Mouse (Mus musculus): ENCODE results near the gene Pptc7. TPM values are rescaled to one million over a fixed set of nuclear protein-coding genes. Genes with fewer than 3 reads are reported as not detected.
A peak's percentile ranks its signal among the peaks of the same experiment; 100 is the strongest.

Pptc7 gene
- total RNA-seq, 2 experiments from 2014 or later: 103 to 115 TPM

DNA sequence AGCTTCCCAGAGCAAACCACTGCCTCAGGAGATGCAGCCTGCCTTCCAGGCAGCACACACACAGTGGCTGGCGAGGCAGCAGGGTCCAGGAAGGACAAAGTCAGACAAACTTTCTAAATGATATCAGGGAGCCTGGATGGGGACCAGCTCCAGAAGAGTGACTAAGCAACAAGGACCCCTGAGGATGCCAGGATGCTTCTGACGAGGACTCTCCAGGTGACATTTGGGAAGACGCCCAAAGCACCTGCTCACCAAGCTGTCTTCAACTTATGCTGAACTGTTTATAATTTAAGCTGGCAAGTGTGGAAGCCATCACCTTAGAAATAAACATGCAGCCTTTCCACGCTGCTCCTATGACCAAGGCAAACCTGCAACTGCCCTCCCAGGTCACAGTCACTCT is 34.9 kb upstream of the Pptc7 start:
- no peak for TF ChIP-seq CTCF (IDR thresholded peaks at IDR 0.05)
- no peak overlapping the region for H3K27ac ChIP-seq
- no peak for DNase-seq
- no peak overlapping the region for H3K4me3 ChIP-seq
- intact Hi-C loops (cut with DNase I): no loop called here

GRCm38 (mm10) chr5:122251895-122252606 is 32.1 kb upstream of the Pptc7 start:
- intact Hi-C loops (cut with DNase I): no loop called here
- no peak; the same call in 1 of the 2 replicates for TF ChIP-seq CTCF (IDR thresholded peaks at IDR 0.05)
- no peak overlapping the region for H3K4me3 ChIP-seq
- DNase-seq: no peak
- H3K27ac ChIP-seq: no peak overlapping the region

DNA sequence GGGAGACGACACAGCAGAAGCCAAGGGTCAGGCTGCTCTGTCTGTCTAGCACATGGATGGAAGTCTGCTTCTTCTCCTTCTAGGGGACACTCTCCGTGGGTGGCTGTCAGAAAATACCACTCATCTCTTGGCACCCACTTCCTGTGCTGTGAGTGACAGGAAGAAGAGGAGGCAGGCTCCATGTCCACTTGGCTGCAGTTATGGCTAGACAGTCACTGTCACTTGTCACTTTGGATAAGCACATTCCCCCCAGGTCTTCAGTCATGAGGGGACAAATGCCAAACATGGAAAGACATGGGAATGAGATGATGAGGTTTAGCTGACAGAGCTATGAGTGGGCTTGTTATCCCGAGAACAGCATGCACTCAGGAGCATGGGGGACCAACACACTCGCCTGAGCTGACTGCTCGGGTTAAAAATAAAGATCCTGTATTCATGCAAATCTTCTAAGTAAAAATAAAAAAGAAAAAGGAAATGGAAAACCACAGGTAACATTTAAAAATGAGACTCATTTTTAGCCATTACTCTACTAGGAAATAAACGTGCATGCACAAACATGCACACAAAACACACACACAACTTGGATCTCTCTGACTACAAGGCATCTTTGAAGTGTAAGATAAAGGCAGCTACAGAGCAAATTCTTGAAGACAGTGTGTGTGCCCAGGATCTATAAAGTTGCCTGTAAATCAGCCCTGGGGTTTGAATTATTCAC is 26.0 kb upstream of the Pptc7 start:
- DNase-seq: no peak
- intact Hi-C loops (cut with DNase I): no loop called here
- Histone ChIP-seq H3K27ac (no peak overlapping the region), H3K4me3 (no peak overlapping the region)
- TF ChIP-seq CTCF (IDR thresholded peaks at IDR 0.05): no peak

- intact Hi-C loops (cut with DNase I): loop anchor here (5.0 kb wide), 2 partner anchors 85 to 130 kb away; no protein-coding TSS in a partner anchor
- DNase-seq: no peak
- H3K27ac ChIP-seq: no peak overlapping the region
- no peak overlapping the region for H3K4me3 ChIP-seq
- TF ChIP-seq CTCF (IDR thresholded peaks at IDR 0.05): peak; percentile 13; the same call in 1 of the 2 replicates
Observed at GRCm38 (mm10) chr5:122262104-122262503, 22.1 kb upstream of the Pptc7 start.

DNA sequence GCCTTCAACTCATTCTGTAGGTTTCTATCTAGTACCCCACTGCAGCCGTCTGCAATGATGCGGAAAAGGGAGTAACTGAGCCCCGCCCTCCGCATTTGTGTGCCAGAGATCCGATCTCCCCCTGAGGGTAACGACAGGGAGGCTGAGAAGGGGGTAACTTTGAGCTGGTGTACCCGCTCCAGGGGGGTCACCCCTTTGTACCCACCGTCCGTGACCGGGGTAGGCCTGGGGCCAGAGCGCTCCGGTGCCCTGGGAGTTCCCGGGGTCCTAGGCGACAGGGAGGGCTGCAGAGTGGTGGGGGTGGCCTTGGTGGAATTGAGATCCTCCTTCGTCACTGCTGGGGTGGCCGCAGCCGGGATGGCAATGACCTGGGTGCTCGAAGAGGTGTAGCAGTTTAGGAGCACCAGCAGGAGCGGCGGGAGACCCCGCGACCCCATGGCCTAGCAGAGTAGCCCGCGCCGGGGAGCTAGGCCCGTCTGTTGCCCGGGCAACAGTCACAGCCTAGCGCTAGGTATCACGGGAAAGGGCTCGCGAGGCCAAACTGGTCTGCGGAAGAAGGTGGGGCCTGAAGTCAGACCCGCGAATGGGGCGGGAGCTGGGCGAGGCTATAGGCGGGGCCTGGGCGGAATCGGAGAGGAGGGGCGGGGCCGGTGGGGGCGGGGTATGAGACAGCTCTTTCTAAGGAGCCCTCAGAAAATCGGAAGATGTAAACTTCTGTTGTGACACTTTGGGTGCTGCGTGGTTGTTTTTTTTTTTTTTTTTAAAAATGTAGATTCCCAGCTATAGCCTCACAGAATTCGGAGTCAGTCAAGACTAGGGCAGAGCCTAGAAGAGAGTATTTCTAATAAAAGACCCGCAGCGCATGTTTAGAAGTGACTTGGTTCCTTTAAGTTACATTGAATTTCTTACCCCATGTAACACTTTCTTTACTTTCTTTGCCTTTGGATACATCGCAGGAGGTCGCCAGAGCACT is 19.9 kb upstream of the Pptc7 start, which contains the start of gene Tctn1:
Gene Tctn1 (minus strand): TSS at position 528 of the 973 bp plus-strand sequence.
- peak within 1 kb of the TSS; percentile 89 for H3K27ac ChIP-seq

DNA sequence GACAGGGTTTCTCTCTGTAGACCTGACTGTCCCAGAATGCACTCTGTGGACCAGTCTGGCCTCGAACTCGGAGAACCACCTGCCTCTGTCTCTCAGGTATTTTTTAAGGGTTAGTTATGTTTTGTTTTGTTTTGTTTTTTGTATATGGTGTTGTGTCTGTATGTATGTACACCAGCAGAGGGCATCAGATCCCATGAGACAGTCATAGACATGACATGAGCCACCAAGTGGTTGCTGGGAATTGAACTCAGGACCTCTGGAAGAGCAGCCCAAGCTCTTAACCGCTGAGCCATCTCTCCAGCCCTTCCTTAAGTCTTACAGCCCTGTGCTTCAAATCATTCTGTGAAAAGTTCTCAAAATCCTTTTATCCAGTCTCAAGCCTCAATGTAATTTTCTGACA is 19.0 kb upstream of the Pptc7 start:
- TF ChIP-seq CTCF (IDR thresholded peaks at IDR 0.05): peak; percentile 43; the same call in 1 of the 2 replicates
- intact Hi-C loops (cut with DNase I): loop anchor here (5.0 kb wide), 1 partner anchor 127 kb away; the partner anchor contains the start of gene Arpc3
- Histone ChIP-seq H3K4me3 (no peak overlapping the region), H3K27ac (no peak overlapping the region)
- DNase-seq: no peak

More for the DNA sequence above, 19.9 kb upstream of the Pptc7 start, which contains the start of gene Tctn1:
- H3K4me3 ChIP-seq: peak within 1 kb of the TSS; percentile 93
- DNase-seq: peak; percentile 95
- intact Hi-C loops (cut with DNase I): loop anchor here (5.0 kb wide), 2 partner anchors 87 to 132 kb away; no protein-coding TSS in a partner anchor
- no peak for TF ChIP-seq CTCF (IDR thresholded peaks at IDR 0.05)

- no peak for DNase-seq
- H3K27ac ChIP-seq: no peak overlapping the region
- peak; percentile 32 for TF ChIP-seq CTCF (IDR thresholded peaks at IDR 0.05)
- intact Hi-C loops (cut with DNase I): loop anchor here (5.0 kb wide), 1 partner anchor 126 kb away; the partner anchor contains the start of gene Arpc3
- no peak overlapping the region for H3K4me3 ChIP-seq
Observed at GRCm38 (mm10) chr5:122265942-122266341, 18.2 kb upstream of the Pptc7 start.

DNA sequence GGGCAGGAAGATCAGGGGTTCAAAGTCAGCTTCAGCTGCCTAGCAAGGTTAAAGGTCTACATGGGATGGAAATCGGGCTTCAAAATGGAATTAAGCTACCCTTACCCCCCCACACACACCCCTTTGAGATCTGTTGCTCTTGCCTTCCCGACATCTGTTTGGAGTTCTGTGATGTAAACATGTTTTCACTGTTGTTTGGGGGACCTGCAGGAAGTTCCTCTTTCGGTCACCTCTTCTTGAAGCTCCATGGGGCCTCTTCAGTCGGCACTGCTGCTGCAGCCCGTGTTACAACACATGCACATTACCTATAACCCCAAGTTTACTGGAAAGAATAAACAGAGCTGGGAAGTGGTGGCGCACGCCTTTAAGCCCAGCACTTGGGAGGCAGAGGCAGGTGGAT is 17.0 kb upstream of the Pptc7 start:
- H3K4me3 ChIP-seq: no peak overlapping the region
- no peak for DNase-seq
- no peak overlapping the region for H3K27ac ChIP-seq
- TF ChIP-seq CTCF (IDR thresholded peaks at IDR 0.05): no peak
- intact Hi-C loops (cut with DNase I): loop anchor here (5.0 kb wide), 1 partner anchor 125 kb away; the partner anchor contains the start of gene Arpc3

DNA sequence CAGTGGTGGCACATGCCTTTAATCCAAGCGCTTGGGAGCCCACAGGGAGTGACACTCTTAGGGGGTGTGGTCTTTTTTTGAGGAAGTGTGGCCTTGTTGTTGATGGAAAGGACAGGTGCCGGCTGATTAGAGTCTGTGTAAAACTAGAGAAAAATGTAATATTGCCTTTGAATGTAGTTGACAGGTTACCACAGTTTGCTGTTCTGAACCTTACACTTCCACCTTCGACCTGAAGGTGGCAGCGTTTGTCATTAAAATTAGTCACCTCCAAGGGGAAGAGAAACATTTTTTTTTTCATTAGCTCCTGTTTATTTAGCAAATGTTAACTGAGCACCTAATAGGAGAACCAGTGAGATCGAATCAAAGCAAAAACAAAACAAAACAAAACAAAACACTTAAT is 16.3 kb upstream of the Pptc7 start:
- intact Hi-C loops (cut with DNase I): loop anchor here (1.0 to 5.0 kb wide), 2 partner anchors 76 to 124 kb away; partner anchors contain the start of gene Arpc3
- no peak overlapping the region for H3K4me3 ChIP-seq
- H3K27ac ChIP-seq: 0 out of 2 replicates have a peak overlapping the region, but pooled peaks have one; percentile 17
- peak; percentile 74 for DNase-seq
- peak; percentile 84 for TF ChIP-seq CTCF (IDR thresholded peaks at IDR 0.05)

DNA sequence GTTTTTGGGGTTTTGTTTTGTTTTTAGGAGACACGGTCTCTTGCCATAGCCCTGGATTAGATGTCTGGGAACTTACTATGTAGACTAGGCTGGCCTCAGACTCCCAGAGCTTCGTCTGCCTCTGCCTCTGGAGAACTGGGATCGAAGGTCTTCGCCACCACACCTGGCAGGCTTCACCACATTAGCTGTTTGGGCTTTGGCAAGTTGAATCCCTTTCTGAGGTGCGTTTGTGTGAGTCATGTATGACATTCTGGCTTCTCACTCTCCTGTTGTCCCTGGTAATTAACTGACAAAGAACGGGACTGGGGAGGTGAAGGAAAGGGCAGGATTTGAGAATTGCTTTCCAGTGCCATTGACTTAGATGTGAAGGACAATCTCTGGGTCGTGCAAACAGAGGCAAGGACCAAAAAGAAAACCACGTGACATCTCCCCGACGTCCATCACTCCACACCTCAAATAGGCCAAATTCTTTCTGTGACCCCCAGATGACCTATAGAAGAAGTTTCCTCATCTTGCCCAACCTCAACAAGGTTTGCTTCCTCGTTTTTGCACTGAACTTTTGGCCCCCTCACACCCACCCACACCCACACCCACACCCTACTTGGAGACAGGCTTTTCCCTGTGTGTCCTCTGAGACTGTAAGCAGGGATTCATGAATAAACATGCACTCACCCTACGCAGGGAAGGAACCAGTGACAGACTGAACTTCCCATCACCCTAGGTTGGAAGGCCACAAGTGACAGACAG is 15.1 kb upstream of the Pptc7 start:
- no peak overlapping the region; the same call in 1 of the 2 replicates for H3K27ac ChIP-seq
- no peak overlapping the region for H3K4me3 ChIP-seq
- intact Hi-C loops (cut with DNase I): loop anchor here (1.0 to 5.0 kb wide), 2 partner anchors 75 to 123 kb away; partner anchors contain the start of gene Arpc3
- TF ChIP-seq CTCF (IDR thresholded peaks at IDR 0.05): no peak
- DNase-seq: no peak

GRCm38 (mm10) chr5:122272821-122273220 is 11.3 kb upstream of the Pptc7 start:
- no peak for DNase-seq
- no peak for TF ChIP-seq CTCF (IDR thresholded peaks at IDR 0.05)
- no peak overlapping the region for H3K4me3 ChIP-seq
- intact Hi-C loops (cut with DNase I): no loop called here
- H3K27ac ChIP-seq: no peak overlapping the region
